In the genomic region with DNA sequence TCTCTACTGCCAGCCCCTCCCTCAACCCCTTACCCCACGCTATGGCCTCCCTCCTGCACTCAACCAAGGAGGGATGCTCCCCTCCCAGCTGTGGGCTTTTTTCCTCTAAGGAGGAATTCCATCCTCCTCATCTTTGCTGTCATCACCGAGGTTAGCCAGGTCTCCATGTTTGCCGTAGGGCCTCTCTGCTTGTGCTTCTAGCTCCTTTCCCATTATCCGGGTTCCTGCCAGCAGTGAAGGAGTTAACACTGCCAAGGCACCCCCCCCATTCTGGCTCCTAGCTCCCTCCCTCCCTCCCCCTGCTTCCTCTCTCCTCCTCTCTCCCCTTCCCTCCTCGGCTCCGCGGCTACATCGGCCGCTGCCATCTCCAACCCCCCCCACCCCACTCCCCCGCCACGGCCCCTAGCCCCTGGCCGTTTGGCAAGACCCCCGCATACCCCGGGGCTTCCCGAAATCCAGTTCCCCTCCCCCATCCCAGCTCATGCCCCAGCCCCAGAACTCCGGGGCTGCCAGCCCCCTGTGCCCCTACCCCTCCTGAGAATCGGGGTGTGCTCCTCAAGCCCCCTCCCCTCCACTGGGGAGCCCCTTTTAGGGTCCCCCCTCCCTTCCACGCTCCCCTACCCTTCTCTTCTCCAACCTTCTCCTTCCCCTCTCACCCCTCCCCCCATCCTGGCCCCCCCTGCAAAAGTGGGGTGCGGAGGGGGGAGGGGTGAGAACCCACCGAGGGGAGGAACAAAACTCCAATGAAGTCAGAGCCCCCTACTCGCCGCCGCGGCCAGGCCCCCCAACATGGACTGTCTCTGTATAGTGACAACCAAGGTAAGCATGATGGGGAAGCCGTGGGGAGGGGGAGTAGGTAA, we compare ENCODE assay signal across 8 mouse cellular contexts. TPM values are rescaled to one million over a fixed set of nuclear protein-coding genes. Genes with fewer than 3 reads are reported as not detected.
DNase-seq lines count a peak whose midpoint lies in the region; ATAC-seq lines count a peak whose summit lies in the region.

No protein-coding gene starts in this region.

- H3K36me3 ChIP-seq in forebrain, embryonic 13.5 days (ENCODE audit: poor library complexity, severe bottlenecking): peaks cover 7% of the 10 kb centered on the region
- no peaks in the 10 kb centered on the region for H3K36me3 ChIP-seq in intestine, embryonic 15.5 days
- peaks cover 3% of the 10 kb centered on the region; the same call in 1 of the 2 replicates for H3K36me3 ChIP-seq in liver, embryonic 11.5 days (ENCODE audit: control insufficient read depth, insufficient read depth, low read length)
- H3K36me3 ChIP-seq in neural tube, embryonic 12.5 days: peaks cover 5% of the 10 kb centered on the region; the same call in 1 of the 2 replicates

- peak overlapping the region; percentile 71 for H3K4me3 ChIP-seq in forebrain, embryonic 13.5 days
- H3K4me3 ChIP-seq in intestine, embryonic 15.5 days (replicated peaks): peak overlapping the region; percentile 57
- peak overlapping the region; percentile 67 for H3K4me3 ChIP-seq in liver, embryonic 11.5 days (ENCODE audit: low read depth, low read length)
- peak overlapping the region; percentile 65 for H3K4me3 ChIP-seq in neural tube, embryonic 12.5 days

- peaks cover 67% of the 10 kb centered on the region for H3K4me1 ChIP-seq in forebrain, embryonic 13.5 days
- H3K4me1 ChIP-seq in intestine, embryonic 15.5 days (replicated peaks): peaks cover 40% of the 10 kb centered on the region
- peaks cover 48% of the 10 kb centered on the region for H3K4me1 ChIP-seq in liver, embryonic 11.5 days (replicated peaks; ENCODE audit: control insufficient read depth, insufficient read depth, low read length)
- peaks cover 61% of the 10 kb centered on the region for H3K4me1 ChIP-seq in neural tube, embryonic 12.5 days

- no peaks in the 10 kb centered on the region for H3K27me3 ChIP-seq in forebrain, embryonic 13.5 days
- H3K27me3 ChIP-seq in intestine, embryonic 15.5 days (replicated peaks): no peaks in the 10 kb centered on the region
- H3K27me3 ChIP-seq in liver, embryonic 11.5 days (replicated peaks; ENCODE audit: control insufficient read depth, insufficient read depth, low read length): no peaks in the 10 kb centered on the region
- H3K27me3 ChIP-seq in neural tube, embryonic 12.5 days (replicated peaks): no peaks in the 10 kb centered on the region

- no peak for ATAC-seq in forebrain, embryonic 13.5 days
- ATAC-seq in intestine, embryonic 15.5 days: no peak
- ATAC-seq in liver, embryonic 11.5 days (replicated peaks; ENCODE audit: low FRiP score): no peak
- no peak for ATAC-seq in neural tube, embryonic 12.5 days (ENCODE audit: low FRiP score, low read depth)

- H3K4me2 ChIP-seq in forebrain, embryonic 13.5 days: peak overlapping the region; percentile 92
- peak overlapping the region; percentile 74 for H3K4me2 ChIP-seq in intestine, embryonic 15.5 days (replicated peaks)
- peak overlapping the region; percentile 81 for H3K4me2 ChIP-seq in liver, embryonic 11.5 days
- H3K4me2 ChIP-seq in neural tube, embryonic 12.5 days (replicated peaks): peak overlapping the region; percentile 95

- peak overlapping the region; percentile 96 for H3K27ac ChIP-seq in forebrain, embryonic 13.5 days
- H3K27ac ChIP-seq in intestine, embryonic 15.5 days: peak overlapping the region; percentile 85
- H3K27ac ChIP-seq in liver, embryonic 11.5 days (ENCODE audit: low read depth, low read length): peak overlapping the region; percentile 73
- H3K27ac ChIP-seq in neural tube, embryonic 12.5 days: peak overlapping the region; percentile 81

- H3K9ac ChIP-seq in forebrain, embryonic 13.5 days: peak overlapping the region; percentile 92
- H3K9ac ChIP-seq in intestine, embryonic 15.5 days: peak overlapping the region; percentile 69
- peak overlapping the region; percentile 71 for H3K9ac ChIP-seq in liver, embryonic 11.5 days (ENCODE audit: low read depth, low read length)
- peak overlapping the region; percentile 88 for H3K9ac ChIP-seq in neural tube, embryonic 12.5 days

- 3% methylated on average over 19 of the region's 25 CpGs for whole genome bisulfite sequencing in forebrain, embryonic 13.5 days
- 1% methylated on average over 19 of the region's 25 CpGs for WGBS in intestine, embryonic 15.5 days
- 2% methylated on average over 23 of the region's 25 CpGs for WGBS in liver, embryonic 11.5 days
- 2% methylated on average over 23 of the region's 25 CpGs for WGBS in neural tube, embryonic 12.5 days

- H3K9me3 ChIP-seq in forebrain, embryonic 13.5 days (replicated peaks): no peaks in the 10 kb centered on the region
- no peaks in the 10 kb centered on the region for H3K9me3 ChIP-seq in intestine, embryonic 15.5 days
- H3K9me3 ChIP-seq in liver, embryonic 11.5 days (ENCODE audit: control insufficient read depth, low read length): no peaks in the 10 kb centered on the region
- H3K9me3 ChIP-seq in neural tube, embryonic 12.5 days: no peaks in the 10 kb centered on the region

- peak; percentile 62 for DNase-seq in gastrocnemius, postnatal 10 days
- no peak for DNase-seq in gastrocnemius, adult 8-10 months (ENCODE audit: low spot score in 2 of 2)
- DNase-seq in brain, adult 2 months (ENCODE audit: low read depth, low spot score): peak; percentile 94
- no peak for DNase-seq in liver, embryonic 11.5 days (ENCODE audit: low spot score)
- DNase-seq in ovary, postnatal 10 days (ENCODE audit: low spot score): no peak

RNA-seq across cellular contexts. Expression of a gene that starts 1.6 kb away (rescaled TPM):
- total RNA-seq in gastrocnemius, postnatal 10 days (2021): 10 to 100 TPM; 16.5 to 28.7 TPM
- total RNA-seq in gastrocnemius, adult 8-10 months (2022): 1 to 10 TPM; 3.3 to 6.9 (median 4.2) TPM
- polyA plus RNA-seq in forebrain, embryonic 13.5 days (2015; fragmentation: Nextera tagmentation; extraction: Ambion mirVana): 26.2 and 31.1 TPM in 2 replicates
- polyA plus RNA-seq in intestine, embryonic 15.5 days (2015; fragmentation: Nextera tagmentation; extraction: Ambion mirVana): 7.2 and 8.5 TPM in 2 replicates
- polyA plus RNA-seq in liver, embryonic 11.5 days (2014; fragmentation: Nextera tagmentation; extraction: Ambion mirVana): 9.3 and 9.4 TPM in 2 replicates
- 23.6 and 25.5 TPM in 2 replicates for polyA plus RNA-seq in neural tube, embryonic 12.5 days (2016; fragmentation: Nextera tagmentation; extraction: Ambion mirVana)

RNA-seq across cellular contexts. Expression of a gene that starts 3.1 kb away (rescaled TPM):
- total RNA-seq in gastrocnemius, postnatal 10 days (2021): 100 to 1,000 TPM; 217 to 254 TPM
- total RNA-seq in gastrocnemius, adult 8-10 months (2022): 100 to 1,000 TPM; 288 to 338 (median 299) TPM
- polyA plus RNA-seq in forebrain, embryonic 13.5 days (2015; fragmentation: Nextera tagmentation; extraction: Ambion mirVana): 48.7 and 51.3 TPM in 2 replicates
- polyA plus RNA-seq in intestine, embryonic 15.5 days (2015; fragmentation: Nextera tagmentation; extraction: Ambion mirVana): 114 and 128 TPM in 2 replicates
- 85.7 and 89.7 TPM in 2 replicates for polyA plus RNA-seq in liver, embryonic 11.5 days (2014; fragmentation: Nextera tagmentation; extraction: Ambion mirVana)
- 59.1 and 63.7 TPM in 2 replicates for polyA plus RNA-seq in neural tube, embryonic 12.5 days (2016; fragmentation: Nextera tagmentation; extraction: Ambion mirVana)

RNA-seq across cellular contexts. Expression of a gene that starts 18.0 kb away (rescaled TPM):
- 10 to 100 TPM in 1 of 2 experiments, 1 to 10 TPM in 1; 8.2 to 14.7 TPM for total RNA-seq in gastrocnemius, postnatal 10 days (2021)
- 1 to 10 TPM; 3.8 to 5.2 (median 4.5) TPM for total RNA-seq in gastrocnemius, adult 8-10 months (2022)
- polyA plus RNA-seq in forebrain, embryonic 13.5 days (2015; fragmentation: Nextera tagmentation; extraction: Ambion mirVana): 31.8 and 35.4 TPM in 2 replicates
- polyA plus RNA-seq in intestine, embryonic 15.5 days (2015; fragmentation: Nextera tagmentation; extraction: Ambion mirVana): 30.5 and 31.8 TPM in 2 replicates
- 22.1 and 23.3 TPM in 2 replicates for polyA plus RNA-seq in liver, embryonic 11.5 days (2014; fragmentation: Nextera tagmentation; extraction: Ambion mirVana)
- polyA plus RNA-seq in neural tube, embryonic 12.5 days (2016; fragmentation: Nextera tagmentation; extraction: Ambion mirVana): 39.0 and 40.7 TPM in 2 replicates

RNA-seq across cellular contexts. Expression of a gene that starts 22.8 kb away (rescaled TPM):
- total RNA-seq in gastrocnemius, postnatal 10 days (2021): 10 to 100 TPM; 22.2 to 28.9 TPM
- 10 to 100 TPM; 20.5 to 28.5 (median 23.0) TPM for total RNA-seq in gastrocnemius, adult 8-10 months (2022)
- polyA plus RNA-seq in forebrain, embryonic 13.5 days (2015; fragmentation: Nextera tagmentation; extraction: Ambion mirVana): 78.5 and 79.9 TPM in 2 replicates
- 58.6 and 61.3 TPM in 2 replicates for polyA plus RNA-seq in intestine, embryonic 15.5 days (2015; fragmentation: Nextera tagmentation; extraction: Ambion mirVana)
- polyA plus RNA-seq in liver, embryonic 11.5 days (2014; fragmentation: Nextera tagmentation; extraction: Ambion mirVana): 33.2 and 36.6 TPM in 2 replicates
- 89.4 and 92.5 TPM in 2 replicates for polyA plus RNA-seq in neural tube, embryonic 12.5 days (2016; fragmentation: Nextera tagmentation; extraction: Ambion mirVana)

RNA-seq across cellular contexts. Expression of a gene that starts 27.4 kb away (rescaled TPM):
- 100 to 1,000 TPM; 195 to 228 TPM for total RNA-seq in gastrocnemius, postnatal 10 days (2021)
- 100 to 1,000 TPM; 186 to 216 (median 214) TPM for total RNA-seq in gastrocnemius, adult 8-10 months (2022)
- polyA plus RNA-seq in forebrain, embryonic 13.5 days (2015; fragmentation: Nextera tagmentation; extraction: Ambion mirVana): 598 and 670 TPM in 2 replicates
- 529 and 559 TPM in 2 replicates for polyA plus RNA-seq in intestine, embryonic 15.5 days (2015; fragmentation: Nextera tagmentation; extraction: Ambion mirVana)
- polyA plus RNA-seq in liver, embryonic 11.5 days (2014; fragmentation: Nextera tagmentation; extraction: Ambion mirVana): 302 and 311 TPM in 2 replicates
- 577 and 592 TPM in 2 replicates for polyA plus RNA-seq in neural tube, embryonic 12.5 days (2016; fragmentation: Nextera tagmentation; extraction: Ambion mirVana)

Comparison
In these comparisons a context has a peak if more than half of its experiments do, and no peak if none do; other contexts are left out.
1. DNase-seq: peak in gastrocnemius, postnatal 10 days (single experiment) and brain, adult 2 months (single experiment); none in gastrocnemius, adult 8-10 months (0 of 2), liver, embryonic 11.5 days (single experiment) and ovary, postnatal 10 days (single experiment).
2. Peak in every context shown above with its lines, with median percentiles within 50 percentile points of each other: H3K27ac ChIP-seq, H3K4me2 ChIP-seq, H3K4me3 ChIP-seq and H3K9ac ChIP-seq.